8 mouse cellular contexts compared by ENCODE assay signal in genomic region chr3:100768170-100768624, GRCm38 (mm10). TPM values are rescaled to one million over a fixed set of nuclear protein-coding genes. Genes with fewer than 3 reads are reported as not detected.
A peak's percentile ranks its signal among the peaks of the same experiment; 100 is the strongest.
DNase-seq lines count a peak whose midpoint lies in the region; ATAC-seq and TF ChIP-seq lines count a peak whose summit lies in the region.

No protein-coding gene starts in this region.

- ATAC-seq in forebrain, postnatal 0 days: peak; percentile 86
- ATAC-seq in kidney, embryonic 14.5 days (ENCODE audit: low FRiP score, low TSS enrichment): peak; percentile 44; the same call in 1 of the 2 replicates
- ATAC-seq in lung, postnatal 0 days: peak; percentile 43
- ATAC-seq in granulocyte monocyte progenitor cell, adult 5-6 weeks (replicated peaks; ENCODE audit: poor library complexity, severe bottlenecking): no peak
- no peak for ATAC-seq in megakaryocyte, adult 5-6 weeks (ENCODE audit: poor library complexity, severe bottlenecking)

- H3K9ac ChIP-seq in forebrain, postnatal 0 days: 0 out of 2 replicates have a peak overlapping the region, but pooled peaks have one; percentile 22
- no peak overlapping the region; the same call in 1 of the 2 replicates for H3K9ac ChIP-seq in kidney, embryonic 14.5 days (ENCODE audit: low read depth, low read length)
- no peak overlapping the region; the same call in 1 of the 2 replicates for H3K9ac ChIP-seq in lung, postnatal 0 days (replicated peaks; ENCODE audit: low read depth)

- 0 out of 2 replicates have a peak overlapping the region, but pooled peaks have one; percentile 29 for H3K27ac ChIP-seq in forebrain, postnatal 0 days (ENCODE audit: low read depth, low read length)
- no peak overlapping the region for H3K27ac ChIP-seq in kidney, embryonic 14.5 days (ENCODE audit: low read depth, low read length)
- H3K27ac ChIP-seq in lung, postnatal 0 days (ENCODE audit: low read length): no peak overlapping the region

- no peaks in the 10 kb centered on the region for H3K9me3 ChIP-seq in forebrain, postnatal 0 days (ENCODE audit: low read length)
- no peaks in the 10 kb centered on the region for H3K9me3 ChIP-seq in kidney, embryonic 14.5 days (ENCODE audit: control insufficient read depth, low read length)
- H3K9me3 ChIP-seq in lung, postnatal 0 days (ENCODE audit: low read length): no peaks in the 10 kb centered on the region

- H3K27me3 ChIP-seq in forebrain, postnatal 0 days (ENCODE audit: insufficient read depth, low read length): no peaks in the 10 kb centered on the region
- H3K27me3 ChIP-seq in kidney, embryonic 14.5 days (ENCODE audit: control insufficient read depth, insufficient read depth, low read length): no peaks in the 10 kb centered on the region
- H3K27me3 ChIP-seq in lung, postnatal 0 days (replicated peaks; ENCODE audit: insufficient read depth, low read length): no peaks in the 10 kb centered on the region

- no peaks in the 10 kb centered on the region for H3K36me3 ChIP-seq in forebrain, postnatal 0 days (ENCODE audit: insufficient read depth)
- no peaks in the 10 kb centered on the region for H3K36me3 ChIP-seq in kidney, embryonic 14.5 days (ENCODE audit: control insufficient read depth, insufficient read depth, low read length)
- no peaks in the 10 kb centered on the region for H3K36me3 ChIP-seq in lung, postnatal 0 days (ENCODE audit: insufficient read depth, low read length)

- no peak for TF ChIP-seq POLR2A in lung, adult 2 months (IDR thresholded peaks at IDR 0.05; ENCODE audit: borderline replicate concordance, extremely low read depth, low read depth, low read length)

- H3K4me3 ChIP-seq in lung, adult 2 months (replicated peaks; ENCODE audit: extremely low read depth, low read depth, low read length): no peak overlapping the region
- H3K4me3 ChIP-seq in forebrain, postnatal 0 days (ENCODE audit: low read depth, low read length): no peak overlapping the region
- H3K4me3 ChIP-seq in kidney, embryonic 14.5 days (ENCODE audit: low read length): no peak overlapping the region
- H3K4me3 ChIP-seq in lung, postnatal 0 days (ENCODE audit: low read depth, low read length): 0 out of 2 replicates have a peak overlapping the region, but pooled peaks have one; percentile 1

- TF ChIP-seq EP300 in lung, postnatal 0 days (IDR thresholded peaks at IDR 0.05): no peak

- H3K4me1 ChIP-seq in lung, adult 2 months (ENCODE audit: control insufficient read depth, insufficient read depth, low read length): no peaks in the 10 kb centered on the region
- 0 out of 2 replicates have a peak, but pooled peaks cover 4% of the 10 kb centered on the region for H3K4me1 ChIP-seq in forebrain, postnatal 0 days (ENCODE audit: insufficient read depth)
- peaks cover 5% of the 10 kb centered on the region; the same call in 1 of the 2 replicates for H3K4me1 ChIP-seq in kidney, embryonic 14.5 days (ENCODE audit: control insufficient read depth, insufficient read depth, low read length)
- H3K4me1 ChIP-seq in lung, postnatal 0 days (ENCODE audit: insufficient read depth, low read depth, low read length): no peaks in the 10 kb centered on the region

- TF ChIP-seq CTCF in lung, adult 2 months (IDR thresholded peaks at IDR 0.05; ENCODE audit: insufficient read depth, low read length): peak; percentile 18; the same call in 1 of the 2 replicates
- peak; percentile 79 for TF ChIP-seq CTCF in forebrain, postnatal 0 days (IDR thresholded peaks at IDR 0.05; ENCODE audit: low read depth)
- peak; percentile 82 for TF ChIP-seq CTCF in lung, postnatal 0 days (IDR thresholded peaks at IDR 0.05)

- peak overlapping the region; percentile 20 for H3K4me2 ChIP-seq in forebrain, postnatal 0 days (ENCODE audit: low read depth)
- 0 out of 2 replicates have a peak overlapping the region, but pooled peaks have one; percentile 15 for H3K4me2 ChIP-seq in kidney, embryonic 14.5 days (replicated peaks; ENCODE audit: low read depth, low read length)
- peak overlapping the region; percentile 36 for H3K4me2 ChIP-seq in lung, postnatal 0 days (replicated peaks; ENCODE audit: low read depth, low read length)

- DNase-seq in lung, adult 2 months: peak; percentile 4
- no peak for DNase-seq in lung, adult 18-20 months
- DNase-seq in forebrain, postnatal 0 days: peak; percentile 71
- DNase-seq in lung, postnatal 0 days (ENCODE audit: low spot score): peak; percentile 86
- peak; percentile 22 for DNase-seq in right cerebral cortex, postnatal 25 days

- 47% methylated on average over 15 of the region's 15 CpGs for WGBS in lung, adult 2 months
- 14% methylated on average over 15 of the region's 15 CpGs for WGBS in forebrain, postnatal 0 days
- WGBS in kidney, embryonic 14.5 days: 40% methylated on average over 15 of the region's 15 CpGs
- WGBS in lung, postnatal 0 days: 55% methylated on average over 15 of the region's 15 CpGs

RNA-seq across cellular contexts. Expression of gene Vtcn1, which starts 57.1 kb away (rescaled TPM):
- polyA plus RNA-seq in lung, adult 2 months (2012; rRNA removed): 1.3 and 2.2 TPM in 2 replicates
- total RNA-seq in forebrain, postnatal 0 days (2014; rRNA removed): not detected in 2 replicates
- polyA plus RNA-seq in forebrain, postnatal 0 days (2015; fragmentation: Nextera tagmentation; extraction: Ambion mirVana): not detected in 2 replicates
- polyA plus RNA-seq in kidney, embryonic 14.5 days (2014; fragmentation: Nextera tagmentation; extraction: Ambion mirVana): 0.34 and 0.50 TPM in 2 replicates
- polyA plus RNA-seq in lung, postnatal 0 days (2015; fragmentation: Nextera tagmentation; extraction: Ambion mirVana): 0.81 and 0.89 TPM in 2 replicates
- not detected in 2 replicates for total RNA-seq in granulocyte monocyte progenitor cell, adult 5-6 weeks (2014; fragmentation: Nextera tagmentation)
- total RNA-seq in granulocyte monocyte progenitor cell, adult 5-6 weeks (2017): not detected in 2 replicates
- total RNA-seq in megakaryocyte, adult 5-6 weeks (2015): not detected in 2 replicates
- total RNA-seq in megakaryocyte, adult 5-6 weeks (2017): not detected in 2 replicates

Comparison
In these comparisons a context has a peak if more than half of its experiments do, and no peak if none do; other contexts are left out.
1. DNase-seq: peak in lung, adult 2 months (single experiment), forebrain, postnatal 0 days (single experiment), lung, postnatal 0 days (single experiment) and right cerebral cortex, postnatal 25 days (single experiment); none in lung, adult 18-20 months (0 of 2).
2. CTCF ChIP-seq: peak in every context shown above with its lines; median percentile 82 in lung, postnatal 0 days; 79 in forebrain, postnatal 0 days; 18 in lung, adult 2 months.
3. ATAC-seq: peak in forebrain, postnatal 0 days (single experiment), kidney, embryonic 14.5 days (single experiment) and lung, postnatal 0 days (single experiment); none in granulocyte monocyte progenitor cell, adult 5-6 weeks (single experiment) and megakaryocyte, adult 5-6 weeks (single experiment).
4. Peak in every context shown above with its lines, with median percentiles within 50 percentile points of each other: H3K4me2 ChIP-seq.